Mouse (Mus musculus) adrenal gland, adult (tissue): Measurements from ENCODE around the gene Orm3.

ENCODE experiments used
- DNase-seq, 2 experiments: peaks; one replicate each; pipeline ENCODE4 v3.0.0; 2022 to 2023; ENCODE audit warnings: low spot score in 1 of 2; ENCODE audit not compliant: inconsistent age in 2 of 2

Gene Orm3

GRCm38 (mm10) chr4:63355877-63356665, at the start of gene Orm3:
Gene Orm3 (plus strand): TSS chr4:63356162.
- DNase-seq: peak; percentile 77 to 81

GRCm38 (mm10) chr4:63307175-63308062, 48.5 kb upstream of the Orm3 start:
- DNase-seq: peak; percentile 87 to 95

GRCm38 (mm10) chr4:63308316-63308715, 47.6 kb upstream of the Orm3 start:
- DNase-seq: no peak

GRCm38 (mm10) chr4:63310247-63310855, 45.6 kb upstream of the Orm3 start:
- DNase-seq: peak in 1 of 2 experiments; percentile 41

- no peak for DNase-seq
Measured at GRCm38 (mm10) chr4:63311426-63311825, 44.5 kb upstream of the Orm3 start.

GRCm38 (mm10) chr4:63314063-63314462, 41.9 kb upstream of the Orm3 start:
- no peak for DNase-seq

- DNase-seq: peak; percentile 86 to 94
Measured at GRCm38 (mm10) chr4:63316076-63316746, 39.8 kb upstream of the Orm3 start.

- DNase-seq: peak; percentile 54 to 84
Measured at GRCm38 (mm10) chr4:63319566-63319965, 36.4 kb upstream of the Orm3 start.

GRCm38 (mm10) chr4:63323275-63323815, 32.6 kb upstream of the Orm3 start:
- peak; percentile 51 to 70 for DNase-seq

GRCm38 (mm10) chr4:63333403-63333802, 22.6 kb upstream of the Orm3 start:
- DNase-seq: no peak

- DNase-seq: no peak
Measured at GRCm38 (mm10) chr4:63338414-63339076, 17.4 kb upstream of the Orm3 start.

GRCm38 (mm10) chr4:63342491-63342890, 13.5 kb upstream of the Orm3 start:
- DNase-seq: no peak

GRCm38 (mm10) chr4:63343608-63344007, 12.4 kb upstream of the Orm3 start:
- no peak for DNase-seq

- peak in 1 of 2 experiments; percentile 80 for DNase-seq
Measured at GRCm38 (mm10) chr4:63344295-63344694, 11.7 kb upstream of the Orm3 start, which contains the start of gene Orm1. Gene Orm1 (plus strand): TSS chr4:63344560.

- DNase-seq: no peak
Measured at GRCm38 (mm10) chr4:63345261-63345660, 10.7 kb upstream of the Orm3 start.

- no peak for DNase-seq
Measured at GRCm38 (mm10) chr4:63346659-63347058, 9.3 kb upstream of the Orm3 start.

GRCm38 (mm10) chr4:63348524-63348923, 7.4 kb upstream of the Orm3 start:
- DNase-seq: peak in 1 of 2 experiments; percentile 60

- DNase-seq: peak in 1 of 2 experiments; percentile 70
Measured at GRCm38 (mm10) chr4:63356981-63357570, 1.1 kb downstream of the Orm3 start.

- no peak for DNase-seq
Measured at GRCm38 (mm10) chr4:63359861-63360260, 3.9 kb downstream of the Orm3 start.

GRCm38 (mm10) chr4:63362150-63362549, 6.2 kb downstream of the Orm3 start, which contains the start of gene Orm2:
Gene Orm2 (plus strand): TSS chr4:63362449.
- DNase-seq: peak; percentile 59 to 78
